Mouse (Mus musculus) brain, embryonic 14.5 days (tissue): ENCODE results near the gene Me3.
A peak's percentile ranks its signal among the peaks of the same experiment; 100 is the strongest.

ENCODE experiments used
- CTCF ChIP-seq: fragments of 200-500 bp; IDR thresholded peaks from 2 replicates; pipeline ENCODE4 v1.5.1; 2012; ENCODE audit warnings: inconsistent platforms, mild to moderate bottlenecking, moderate library complexity, borderline replicate concordance; ENCODE audit not compliant: insufficient read depth, insufficient read length; ENCODE audit errors: extremely low read depth
- POLR2A ChIP-seq: fragments of 200-500 bp; IDR thresholded peaks from 2 replicates; pipeline ENCODE4 v1.6.1; 2012; ENCODE audit warnings: mild to moderate bottlenecking, inconsistent platforms, borderline replicate concordance; ENCODE audit not compliant: poor library complexity, insufficient read depth, insufficient read length, severe bottlenecking; ENCODE audit errors: extremely low read depth

- TF ChIP-seq CTCF (peak; percentile 29; the same call in 1 of the 2 replicates), POLR2A (no peak)
Measured at GRCm38 (mm10) chr7:89891856-89892255, 259.7 kb downstream of the Me3 start.
